Mouse (Mus musculus): Measurements from ENCODE around the gene Gstt1.
"Not testable (repeated sequence)": the region's sequence is repeated elsewhere in the genome, so short reads cannot be mapped to it uniquely, and the experiment has no call there.

The Gstt1 gene

GRCm38 (mm10) chr10:75798176-75798696 lies at the start of gene Gstt1:
Gene Gstt1 (minus strand): TSS chr10:75798584.
- DNase-seq (ENCODE audit: low spot score), result no peak

GRCm38 (mm10) chr10:75845306-75845930 lies 47.0 kb upstream of the Gstt1 start:
- DNase-seq (ENCODE audit: low spot score), result no peak

DNA sequence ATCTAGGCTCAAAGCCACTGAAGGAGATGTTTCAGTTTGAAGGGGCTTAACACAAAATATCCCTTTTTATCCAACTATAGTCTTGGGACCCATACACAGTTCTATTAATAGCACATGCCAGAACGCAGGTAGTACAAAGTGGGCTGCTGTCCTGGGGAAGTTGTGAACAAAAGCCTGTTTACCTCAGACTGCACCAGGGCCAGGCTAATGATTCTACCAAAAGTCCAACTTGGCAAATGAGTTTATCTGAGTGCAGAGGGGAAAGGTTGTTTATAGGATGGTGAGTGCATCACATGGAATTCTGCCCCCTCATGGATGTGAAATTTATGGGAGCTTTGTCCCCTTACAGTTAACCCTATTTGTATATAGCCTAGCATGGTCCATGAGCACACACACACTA lies 46.4 kb upstream of the Gstt1 start:
- DNase-seq (ENCODE audit: low spot score), result no peak

GRCm38 (mm10) chr10:75843898-75844297 lies 45.5 kb upstream of the Gstt1 start:
- DNase-seq (ENCODE audit: low spot score), result not testable (repeated sequence)

DNA sequence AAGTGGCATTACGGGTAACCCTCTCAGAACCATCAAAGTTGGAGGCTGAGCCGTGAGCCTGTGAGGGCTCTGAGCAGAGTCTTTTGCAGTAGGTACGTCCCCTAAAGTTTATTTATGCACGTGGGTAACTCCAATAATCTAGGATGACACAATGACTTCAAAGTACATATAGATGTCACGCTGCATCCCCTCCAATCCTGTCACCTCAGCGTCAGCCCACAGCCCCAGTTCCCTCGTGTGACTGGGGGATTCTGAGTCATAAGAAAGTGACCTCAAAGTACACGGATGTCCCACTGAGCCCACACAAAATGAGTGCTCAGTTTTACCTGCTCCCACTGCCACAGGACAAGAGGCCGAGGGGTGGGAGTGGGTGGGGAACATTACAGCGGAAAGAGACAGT lies 40.7 kb upstream of the Gstt1 start:
- DNase-seq (ENCODE audit: low spot score), result no peak

GRCm38 (mm10) chr10:75837248-75837759 lies 38.9 kb upstream of the Gstt1 start, which contains the start of gene Gstt2:
Gene Gstt2 (minus strand): TSS chr10:75837424.
- peak; percentile 75 for DNase-seq (ENCODE audit: low spot score)

DNA sequence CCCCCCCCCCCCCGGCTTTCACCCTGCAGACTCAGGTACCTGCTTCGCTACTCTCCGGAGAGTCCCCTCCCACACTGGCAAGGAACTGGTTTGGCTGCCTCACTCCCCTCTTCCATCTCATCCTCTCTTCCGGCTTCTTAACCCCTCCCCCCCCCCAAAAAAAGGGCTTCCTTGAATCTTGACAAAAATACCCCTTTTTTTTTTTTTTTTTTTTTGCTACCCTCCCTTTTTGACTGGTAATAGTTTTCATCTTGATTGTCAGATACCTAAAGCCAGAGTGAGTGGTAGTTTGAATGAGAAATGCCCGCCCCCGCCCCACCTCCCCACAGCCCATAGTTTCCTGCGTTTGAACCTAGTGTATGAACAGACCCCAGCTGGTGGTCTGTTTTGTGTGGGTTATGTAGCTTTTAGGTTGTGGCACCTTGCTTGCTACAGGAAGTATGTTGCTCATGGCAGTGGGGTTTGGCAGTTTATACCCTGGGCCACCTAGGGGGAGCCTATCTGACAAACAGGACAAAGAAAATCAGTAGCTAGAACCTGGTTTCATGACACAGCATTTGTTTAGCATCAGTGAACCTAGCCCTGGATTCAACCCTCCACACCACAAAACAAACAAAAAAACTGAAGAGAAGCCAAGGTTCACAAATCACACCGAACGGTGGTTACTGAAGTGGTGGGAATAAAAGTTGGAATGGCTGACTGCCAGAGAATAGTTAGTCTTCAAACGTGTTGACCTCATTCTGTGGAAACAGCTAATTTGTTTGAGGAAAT lies 37.6 kb upstream of the Gstt1 start:
- peak; percentile 89 for DNase-seq (ENCODE audit: low spot score)

GRCm38 (mm10) chr10:75835307-75835706 lies 36.9 kb upstream of the Gstt1 start:
- peak; percentile 87 for DNase-seq (ENCODE audit: low spot score)

- no peak for DNase-seq (ENCODE audit: low spot score)
Observed at GRCm38 (mm10) chr10:75834721-75835120, 36.3 kb upstream of the Gstt1 start.

DNA sequence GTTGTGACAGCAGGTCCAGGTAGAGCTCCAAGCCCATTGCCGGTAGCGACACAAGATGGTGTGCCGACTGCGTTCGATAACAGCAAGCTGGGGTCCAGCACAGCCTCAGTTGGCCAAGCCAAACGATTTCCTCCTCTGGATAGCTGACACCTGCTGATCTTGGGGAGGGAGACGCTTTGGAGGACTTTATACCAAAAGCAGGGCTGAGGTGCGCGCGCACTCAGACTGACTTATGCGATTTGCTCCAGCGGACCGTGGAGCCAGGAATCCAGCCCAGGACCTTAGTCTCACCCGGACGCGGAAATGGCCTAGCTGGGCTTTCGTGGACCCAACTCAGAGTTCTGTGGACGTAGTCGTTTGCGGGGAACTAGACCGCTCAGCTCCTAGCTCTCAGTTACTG lies 35.9 kb upstream of the Gstt1 start:
- DNase-seq (ENCODE audit: low spot score), result no peak

GRCm38 (mm10) chr10:75833456-75834080 lies 35.2 kb upstream of the Gstt1 start:
- no peak for DNase-seq (ENCODE audit: low spot score)

- DNase-seq (ENCODE audit: low spot score), result peak; percentile 84
Observed at GRCm38 (mm10) chr10:75832272-75832895, 34.0 kb upstream of the Gstt1 start.

DNA sequence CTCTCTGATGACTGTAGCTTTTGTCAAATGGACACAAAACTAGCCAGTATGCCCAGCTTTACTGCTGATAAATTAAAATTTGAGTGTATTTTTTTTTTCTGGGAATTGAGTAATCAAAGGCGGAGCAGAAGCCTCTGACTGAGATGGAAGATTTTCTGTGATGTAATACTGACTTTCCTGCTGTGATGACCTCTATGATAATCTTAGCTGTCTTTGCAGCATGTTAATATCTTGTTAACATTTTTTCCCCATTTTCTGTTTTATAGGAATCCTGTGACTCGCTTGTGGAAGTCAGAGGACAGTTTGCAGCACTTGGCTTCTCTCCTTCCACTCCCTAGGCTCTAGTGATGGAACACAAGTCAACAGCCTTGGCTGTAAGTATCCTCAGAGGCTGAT lies 31.9 kb upstream of the Gstt1 start:
- peak; percentile 59 for DNase-seq (ENCODE audit: low spot score)

GRCm38 (mm10) chr10:75829529-75830274 lies 31.3 kb upstream of the Gstt1 start:
- no peak for DNase-seq (ENCODE audit: low spot score)

- peak; percentile 99 for DNase-seq (ENCODE audit: low spot score)
Observed at GRCm38 (mm10) chr10:75828500-75828931, 30.1 kb upstream of the Gstt1 start.

- DNase-seq (ENCODE audit: low spot score), result peak; percentile 81
Observed at GRCm38 (mm10) chr10:75827668-75828360, 29.4 kb upstream of the Gstt1 start.

DNA sequence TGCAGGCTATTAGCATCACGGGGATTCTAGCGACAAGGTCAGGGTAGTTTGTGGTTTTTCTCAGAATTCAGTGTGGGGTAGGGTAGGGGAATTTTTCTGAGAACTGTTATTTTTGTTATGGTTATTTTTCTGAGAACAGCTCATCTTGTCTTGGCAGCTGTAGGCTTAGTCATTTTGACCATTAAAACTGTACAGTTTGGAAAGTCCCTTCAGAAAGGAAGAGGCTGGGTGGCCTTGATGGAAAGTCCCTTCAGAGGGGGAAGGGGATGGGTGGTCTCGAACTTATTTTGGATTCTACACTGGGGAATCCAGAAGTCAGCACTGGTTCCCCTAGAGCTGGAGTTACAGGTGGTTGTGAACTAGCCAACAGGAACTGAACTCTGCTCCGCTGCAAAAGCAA lies 26.1 kb upstream of the Gstt1 start:
- no peak for DNase-seq (ENCODE audit: low spot score)

DNA sequence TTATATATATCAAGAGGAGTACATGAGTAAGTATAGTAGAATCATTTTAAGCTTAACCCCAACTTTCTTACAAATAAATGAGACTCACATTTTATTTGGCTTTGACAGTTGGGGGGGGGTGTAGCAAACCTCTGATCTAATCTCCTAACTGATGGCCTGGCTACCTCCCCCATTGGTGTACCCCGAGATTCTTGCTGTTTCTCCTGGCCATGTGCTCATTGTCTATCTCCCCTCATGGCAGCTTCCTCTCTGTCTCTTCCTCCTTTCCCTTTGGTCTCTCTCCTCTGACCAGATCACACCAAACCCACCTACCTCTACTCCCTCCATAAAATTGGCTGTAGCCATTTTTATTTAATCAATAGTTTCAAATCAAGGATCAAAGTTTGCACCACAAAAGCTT lies 25.4 kb upstream of the Gstt1 start:
- DNase-seq (ENCODE audit: low spot score), result no peak

DNA sequence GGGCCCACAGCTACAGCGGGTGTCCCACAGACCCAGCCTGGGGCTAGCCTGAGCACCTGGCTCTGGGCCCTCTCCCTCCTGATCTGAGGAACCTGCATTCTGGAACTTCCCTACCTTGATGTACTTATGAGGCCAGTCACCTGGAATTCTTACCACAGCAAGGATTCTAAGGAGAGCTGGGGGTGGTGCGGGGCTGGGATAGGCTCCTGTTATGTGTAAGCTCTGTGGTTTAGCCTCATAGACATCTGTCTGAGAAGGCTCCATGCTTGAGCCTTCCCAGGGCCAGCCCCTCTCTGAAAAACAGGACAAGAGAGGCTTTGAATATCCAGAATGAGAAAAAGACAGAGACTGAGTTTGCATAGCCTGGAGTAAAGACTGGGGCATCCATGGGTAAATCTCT lies 24.1 kb upstream of the Gstt1 start, which contains the start of gene Gstt4:
TSS of gene Gstt4 (minus strand) at position 101 of the 400 bp plus-strand sequence.
- no peak for DNase-seq (ENCODE audit: low spot score)

DNA sequence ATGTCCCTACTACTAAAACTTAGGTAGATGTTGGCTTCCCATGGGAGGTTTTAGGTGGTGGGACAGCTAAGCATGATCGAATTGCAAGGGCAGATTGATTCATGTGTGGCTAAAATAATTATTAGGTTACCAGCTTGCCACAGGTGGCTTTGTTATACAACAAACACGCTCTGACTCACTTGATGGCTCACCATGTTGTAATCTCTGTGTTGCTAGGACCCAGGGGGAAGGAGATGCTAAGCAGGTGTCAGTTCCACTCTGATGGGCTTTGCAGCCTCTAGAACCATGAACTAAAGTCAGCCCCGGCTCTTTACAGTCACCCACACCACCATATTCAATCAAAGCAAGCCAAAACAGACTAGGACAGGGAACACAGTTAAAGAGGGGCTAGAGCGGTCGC lies 21.5 kb upstream of the Gstt1 start:
- no peak for DNase-seq (ENCODE audit: low spot score)

- DNase-seq (ENCODE audit: low spot score), result no peak
Observed at GRCm38 (mm10) chr10:75818641-75819040, 20.3 kb upstream of the Gstt1 start.
